Mouse (Mus musculus): ENCODE data around the gene Ak9. TPM values are rescaled to one million over a fixed set of nuclear protein-coding genes. Genes with fewer than 3 reads are reported as not detected.
"Not testable (repeated sequence)": the region's sequence is repeated elsewhere in the genome, so short reads cannot be mapped to it uniquely, and the experiment has no call there.

The Ak9 gene
- polyA plus RNA-seq, 1 experiment from 2014 or later: not detected

GRCm38 (mm10) chr10:41393555-41393954 is 89.8 kb downstream of the Ak9 start:
- Histone ChIP-seq H3K4me2 (ENCODE audit: low read depth, low read length) (no peak overlapping the region), H3K27ac (ENCODE audit: low read length) (no peak overlapping the region), H3K36me3 (ENCODE audit: control insufficient read depth, insufficient read depth) (no peaks in the 10 kb centered on the region), H3K4me3 (ENCODE audit: low read depth, low read length) (no peak overlapping the region), H3K9ac (ENCODE audit: low read depth, low read length) (no peak overlapping the region), H3K27me3 (ENCODE audit: control insufficient read depth, insufficient read depth, low read depth, low read length) (no peaks in the 10 kb centered on the region), H3K4me1 (ENCODE audit: control insufficient read depth, low read depth, low read length) (no peaks in the 10 kb centered on the region), H3K9me3 (replicated peaks; ENCODE audit: control insufficient read depth, low read length) (no peaks in the 10 kb centered on the region)
- WGBS (ENCODE audit: insufficient replicate concordance): 31% methylated on average over 2 of the region's 2 CpGs
- no peak for ATAC-seq (ENCODE audit: low read depth)

DNA sequence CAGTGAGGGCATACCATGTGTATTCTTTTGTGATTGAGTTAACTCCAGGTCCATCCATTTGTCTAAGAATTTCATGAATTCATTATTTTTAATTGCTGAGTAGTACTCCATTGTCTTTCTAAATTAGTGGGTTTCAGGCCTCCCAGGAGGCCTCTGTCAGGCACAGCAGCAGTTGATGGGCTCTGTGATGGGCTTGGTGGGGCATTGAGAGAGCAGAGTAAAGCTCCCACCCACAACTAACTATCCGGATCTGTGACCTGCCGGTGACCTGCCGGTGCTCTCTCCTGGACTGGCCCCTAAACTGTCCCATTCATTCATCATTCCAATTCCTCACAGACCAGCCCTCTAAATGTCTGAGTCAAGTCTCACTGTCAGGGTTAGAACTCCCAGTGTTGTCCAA is 97.3 kb downstream of the Ak9 start:
- WGBS (ENCODE audit: insufficient replicate concordance): 83% methylated on average over 3 of the region's 3 CpGs
- no peak overlapping the region for H3K4me3 ChIP-seq (ENCODE audit: low read depth, low read length)
- H3K36me3 ChIP-seq (ENCODE audit: control insufficient read depth, insufficient read depth): no peaks in the 10 kb centered on the region
- no peak overlapping the region for H3K4me2 ChIP-seq (ENCODE audit: low read depth, low read length)
- no peak overlapping the region for H3K9ac ChIP-seq (ENCODE audit: low read depth, low read length)
- no peak overlapping the region for H3K27ac ChIP-seq (ENCODE audit: low read length)
- no peaks in the 10 kb centered on the region for H3K9me3 ChIP-seq (replicated peaks; ENCODE audit: control insufficient read depth, low read length)
- H3K27me3 ChIP-seq (ENCODE audit: control insufficient read depth, insufficient read depth, low read depth, low read length): no peaks in the 10 kb centered on the region
- H3K4me1 ChIP-seq (ENCODE audit: control insufficient read depth, low read depth, low read length): no peaks in the 10 kb centered on the region
- no peak for ATAC-seq (ENCODE audit: low read depth)

DNA sequence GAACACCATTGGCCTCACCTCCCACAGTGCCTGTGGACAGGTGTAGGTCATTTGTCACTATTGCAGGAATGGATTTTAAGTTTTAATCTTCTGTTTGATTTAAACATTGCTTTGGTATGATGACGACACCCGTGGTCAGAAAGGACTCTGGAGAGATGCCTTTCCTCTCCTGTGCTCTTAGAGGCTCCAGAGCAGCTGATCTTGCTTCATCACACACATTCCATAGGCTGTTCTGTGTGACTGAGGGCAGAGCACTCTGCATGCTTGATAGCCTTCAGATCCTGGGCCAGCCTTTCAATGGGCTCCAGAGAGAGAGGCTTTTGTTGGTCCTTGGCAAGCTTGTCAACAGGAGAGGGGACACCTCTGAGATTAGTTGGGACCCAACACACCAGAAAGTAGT is 99.6 kb downstream of the Ak9 start:
- ATAC-seq (ENCODE audit: low read depth): no peak
- Histone ChIP-seq H3K36me3 (ENCODE audit: control insufficient read depth, insufficient read depth) (no peaks in the 10 kb centered on the region), H3K4me2 (ENCODE audit: low read depth, low read length) (no peak overlapping the region), H3K4me3 (ENCODE audit: low read depth, low read length) (no peak overlapping the region), H3K9ac (ENCODE audit: low read depth, low read length) (no peak overlapping the region), H3K4me1 (ENCODE audit: control insufficient read depth, low read depth, low read length) (no peaks in the 10 kb centered on the region), H3K9me3 (replicated peaks; ENCODE audit: control insufficient read depth, low read length) (no peaks in the 10 kb centered on the region), H3K27ac (ENCODE audit: low read length) (no peak overlapping the region), H3K27me3 (ENCODE audit: control insufficient read depth, insufficient read depth, low read depth, low read length) (no peaks in the 10 kb centered on the region)
- 55% methylated on average over 2 of the region's 2 CpGs for WGBS (ENCODE audit: insufficient replicate concordance)

DNA sequence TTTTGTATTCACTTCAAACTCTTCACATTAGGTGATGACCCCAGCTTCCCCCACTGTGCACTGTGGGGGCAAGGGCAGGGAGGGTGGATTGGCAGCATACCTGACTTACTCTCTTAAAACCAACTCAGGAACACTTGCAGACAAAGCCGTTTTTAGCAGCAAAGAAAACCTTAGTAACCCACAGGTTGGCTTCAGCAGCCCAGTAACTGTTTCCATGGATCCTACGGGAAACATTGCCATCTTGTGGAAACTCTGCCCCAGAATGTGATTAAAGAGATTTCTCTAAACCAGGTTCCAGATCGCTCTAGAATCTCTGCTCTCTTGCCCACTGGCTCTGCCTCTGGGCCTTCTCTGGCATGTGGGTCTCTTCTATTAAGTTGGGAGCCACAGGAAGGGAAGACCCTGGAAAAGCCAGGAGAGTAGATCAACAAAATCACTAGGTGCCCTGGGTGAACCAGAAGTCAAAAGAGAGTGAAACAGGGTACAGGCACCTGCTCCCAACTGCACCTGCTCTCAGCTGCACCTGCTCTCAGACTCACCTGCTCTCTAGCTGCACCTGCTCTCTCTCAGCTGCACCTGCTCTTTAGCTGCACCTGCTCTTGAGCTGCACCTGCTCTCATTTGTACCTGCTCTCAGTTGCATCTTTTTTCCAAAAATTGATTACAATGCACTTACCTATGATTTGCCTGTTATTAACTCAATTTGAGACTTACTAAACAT is 100.3 kb downstream of the Ak9 start:
- WGBS (ENCODE audit: insufficient replicate concordance): 31% methylated on average over 3 of the region's 3 CpGs
- H3K9ac ChIP-seq (ENCODE audit: low read depth, low read length): no peak overlapping the region
- no peak overlapping the region for H3K4me2 ChIP-seq (ENCODE audit: low read depth, low read length)
- H3K27ac ChIP-seq (ENCODE audit: low read length): no peak overlapping the region
- no peak overlapping the region for H3K4me3 ChIP-seq (ENCODE audit: low read depth, low read length)
- H3K9me3 ChIP-seq (replicated peaks; ENCODE audit: control insufficient read depth, low read length): no peaks in the 10 kb centered on the region
- H3K27me3 ChIP-seq (ENCODE audit: control insufficient read depth, insufficient read depth, low read depth, low read length): no peaks in the 10 kb centered on the region
- H3K36me3 ChIP-seq (ENCODE audit: control insufficient read depth, insufficient read depth): no peaks in the 10 kb centered on the region
- ATAC-seq (ENCODE audit: low read depth): no peak
- H3K4me1 ChIP-seq (ENCODE audit: control insufficient read depth, low read depth, low read length): no peaks in the 10 kb centered on the region

DNA sequence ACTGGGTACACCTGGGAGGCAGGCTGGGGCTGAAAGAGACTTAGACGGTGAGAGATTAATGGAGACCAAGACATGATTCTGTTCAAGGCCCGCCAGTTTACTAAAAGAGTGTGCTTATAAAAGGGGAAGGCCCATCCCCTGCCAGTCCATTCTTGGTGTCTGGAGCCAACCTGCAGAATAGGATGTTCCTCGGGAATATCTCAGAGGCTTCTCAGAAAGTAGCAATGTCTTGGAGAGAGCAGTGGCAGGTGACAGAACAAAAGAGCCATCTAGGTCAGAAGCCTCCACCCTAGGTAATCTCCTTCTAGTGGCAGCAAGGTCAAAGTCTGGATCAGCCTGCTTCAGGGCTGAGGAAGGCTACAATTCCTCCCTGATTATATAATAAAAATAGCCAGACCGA is 106.4 kb downstream of the Ak9 start:
- H3K27me3 ChIP-seq (ENCODE audit: control insufficient read depth, insufficient read depth, low read depth, low read length); H3K27ac ChIP-seq (ENCODE audit: low read length); H3K4me2 ChIP-seq (ENCODE audit: low read depth, low read length); H3K9me3 ChIP-seq (replicated peaks; ENCODE audit: control insufficient read depth, low read length); ATAC-seq (ENCODE audit: low read depth); H3K4me1 ChIP-seq (ENCODE audit: control insufficient read depth, low read depth, low read length); H3K9ac ChIP-seq (ENCODE audit: low read depth, low read length); H3K36me3 ChIP-seq (ENCODE audit: control insufficient read depth, insufficient read depth); H3K4me3 ChIP-seq (ENCODE audit: low read depth, low read length): not testable (repeated sequence)
- WGBS (ENCODE audit: insufficient replicate concordance): 58% methylated on average over 4 of the region's 4 CpGs

DNA sequence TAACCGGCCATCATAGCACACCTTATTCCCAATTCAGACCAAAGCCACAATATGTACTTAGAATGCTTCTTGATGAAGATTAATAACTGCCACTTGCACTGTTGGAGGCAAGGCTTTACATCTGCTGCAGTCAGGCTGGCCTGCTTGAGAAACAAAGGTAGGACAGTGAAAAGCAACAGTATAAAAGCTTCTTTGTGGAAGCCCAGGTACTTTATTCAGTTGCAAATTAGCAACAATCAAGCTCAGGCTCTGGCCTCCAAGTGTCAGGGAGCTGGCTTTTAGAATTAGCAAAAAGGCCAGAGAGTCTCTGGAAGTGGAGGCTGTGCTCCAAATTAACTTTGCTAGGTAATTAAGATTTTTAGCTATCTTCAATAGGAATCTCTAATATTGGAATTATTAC is 107.0 kb downstream of the Ak9 start:
- not testable (repeated sequence) for H3K27ac ChIP-seq (ENCODE audit: low read length); H3K36me3 ChIP-seq (ENCODE audit: control insufficient read depth, insufficient read depth); H3K4me1 ChIP-seq (ENCODE audit: control insufficient read depth, low read depth, low read length); H3K9ac ChIP-seq (ENCODE audit: low read depth, low read length); ATAC-seq (ENCODE audit: low read depth); H3K4me3 ChIP-seq (ENCODE audit: low read depth, low read length); H3K27me3 ChIP-seq (ENCODE audit: control insufficient read depth, insufficient read depth, low read depth, low read length); H3K4me2 ChIP-seq (ENCODE audit: low read depth, low read length); H3K9me3 ChIP-seq (replicated peaks; ENCODE audit: control insufficient read depth, low read length)
- WGBS (ENCODE audit: insufficient replicate concordance): 69% methylated on average over 1 of the region's 1 CpGs

- ATAC-seq (ENCODE audit: low read depth): not testable (repeated sequence)
Measured at GRCm38 (mm10) chr10:41413471-41413870, 109.7 kb downstream of the Ak9 start.

GRCm38 (mm10) chr10:41415368-41415767 is 111.6 kb downstream of the Ak9 start:
- not testable (repeated sequence) for H3K36me3 ChIP-seq (ENCODE audit: control insufficient read depth, insufficient read depth); H3K9ac ChIP-seq (ENCODE audit: low read depth, low read length); H3K27me3 ChIP-seq (ENCODE audit: control insufficient read depth, insufficient read depth, low read depth, low read length); ATAC-seq (ENCODE audit: low read depth); H3K9me3 ChIP-seq (replicated peaks; ENCODE audit: control insufficient read depth, low read length); H3K4me1 ChIP-seq (ENCODE audit: control insufficient read depth, low read depth, low read length); H3K4me3 ChIP-seq (ENCODE audit: low read depth, low read length); H3K27ac ChIP-seq (ENCODE audit: low read length); H3K4me2 ChIP-seq (ENCODE audit: low read depth, low read length)
- 67% methylated on average over 2 of the region's 2 CpGs for WGBS (ENCODE audit: insufficient replicate concordance)

More at GRCm38 (mm10) chr10:41413471-41413870, 109.7 kb downstream of the Ak9 start:
- WGBS (ENCODE audit: insufficient replicate concordance): 65% methylated on average over 1 of the region's 1 CpGs
- not testable (repeated sequence) for H3K27me3 ChIP-seq (ENCODE audit: control insufficient read depth, insufficient read depth, low read depth, low read length); H3K4me1 ChIP-seq (ENCODE audit: control insufficient read depth, low read depth, low read length); H3K27ac ChIP-seq (ENCODE audit: low read length); H3K9ac ChIP-seq (ENCODE audit: low read depth, low read length); H3K4me3 ChIP-seq (ENCODE audit: low read depth, low read length); H3K9me3 ChIP-seq (replicated peaks; ENCODE audit: control insufficient read depth, low read length); H3K36me3 ChIP-seq (ENCODE audit: control insufficient read depth, insufficient read depth); H3K4me2 ChIP-seq (ENCODE audit: low read depth, low read length)

GRCm38 (mm10) chr10:41420496-41421200 is 116.9 kb downstream of the Ak9 start:
- no peaks in the 10 kb centered on the region for H3K27me3 ChIP-seq (ENCODE audit: control insufficient read depth, insufficient read depth, low read depth, low read length)
- H3K36me3 ChIP-seq (ENCODE audit: control insufficient read depth, insufficient read depth): no peaks in the 10 kb centered on the region
- no peak overlapping the region for H3K4me3 ChIP-seq (ENCODE audit: low read depth, low read length)
- H3K9me3 ChIP-seq (replicated peaks; ENCODE audit: control insufficient read depth, low read length): no peaks in the 10 kb centered on the region
- 51% methylated on average over 9 of the region's 9 CpGs for whole genome bisulfite sequencing (ENCODE audit: insufficient replicate concordance)
- no peak overlapping the region for H3K27ac ChIP-seq (ENCODE audit: low read length)
- no peak for ATAC-seq (ENCODE audit: low read depth)
- no peak overlapping the region for H3K9ac ChIP-seq (ENCODE audit: low read depth, low read length)
- H3K4me2 ChIP-seq (ENCODE audit: low read depth, low read length): no peak overlapping the region
- no peaks in the 10 kb centered on the region for H3K4me1 ChIP-seq (ENCODE audit: control insufficient read depth, low read depth, low read length)

Measured in liver, embryonic 16.5 days (tissue).